Mouse (Mus musculus): ENCODE data around the gene Olfr490. TPM values are rescaled to one million over a fixed set of nuclear protein-coding genes. Genes with fewer than 3 reads are reported as not detected.

The Olfr490 gene
- not detected in 2 replicates for polyA plus RNA-seq (2015; fragmentation: Nextera tagmentation; extraction: Ambion mirVana)

- H3K9me3 ChIP-seq (ENCODE audit: control insufficient read depth, low read length) = no peaks in the 10 kb centered on the region
- no peak within 1 kb of the TSS for H3K4me2 ChIP-seq (ENCODE audit: low read depth, low read length)
- no peak within 1 kb of the TSS for H3K9ac ChIP-seq (ENCODE audit: low read depth, low read length)
- no peaks in the 10 kb centered on the region for H3K4me1 ChIP-seq (ENCODE audit: control insufficient read depth, insufficient read depth, low read length)
- no peaks in the 10 kb centered on the region for H3K27me3 ChIP-seq (replicated peaks; ENCODE audit: control insufficient read depth, insufficient read depth, low read length)
- no peak within 1 kb of the TSS for H3K4me3 ChIP-seq (ENCODE audit: low read length)
- ATAC-seq = no peak
- no peaks in the 10 kb centered on the region for H3K36me3 ChIP-seq (ENCODE audit: control insufficient read depth, insufficient read depth, low read length)
- H3K27ac ChIP-seq (ENCODE audit: low read length) = no peak within 1 kb of the TSS
Observed at GRCm38 (mm10) chr7:108288834-108289233, at the start of gene Olfr490. TSS of gene Olfr490 (minus strand) at chr7:108288934.

DNA sequence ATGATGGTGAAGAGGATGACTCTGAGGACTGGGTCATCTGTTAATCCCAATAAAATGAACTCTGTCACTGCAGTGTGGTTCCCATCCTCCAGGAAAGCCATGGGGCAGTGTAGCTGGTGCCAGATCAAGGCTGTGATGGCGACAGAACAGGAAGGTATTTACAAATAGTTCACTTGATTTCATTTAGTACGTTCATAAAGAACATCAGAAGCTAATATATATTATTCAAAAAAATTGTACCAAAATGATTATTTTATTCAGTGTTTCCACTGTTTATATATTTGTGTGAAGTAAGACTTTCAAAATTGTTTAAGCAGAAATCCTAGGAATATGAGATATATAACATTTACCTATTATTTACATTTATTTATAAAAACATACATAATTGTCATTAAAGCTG, 34.8 kb upstream of the Olfr490 start, which contains the start of gene Olfr492:
TSS of gene Olfr492 (minus strand) at position 101 of the 400 bp plus-strand sequence.
- Histone ChIP-seq H3K4me1 (ENCODE audit: control insufficient read depth, insufficient read depth, low read length) (no peaks in the 10 kb centered on the region), H3K27ac (ENCODE audit: low read length) (no peak within 1 kb of the TSS), H3K27me3 (replicated peaks; ENCODE audit: control insufficient read depth, insufficient read depth, low read length) (no peaks in the 10 kb centered on the region), H3K4me3 (ENCODE audit: low read length) (no peak within 1 kb of the TSS), H3K9ac (ENCODE audit: low read depth, low read length) (no peak within 1 kb of the TSS), H3K36me3 (ENCODE audit: control insufficient read depth, insufficient read depth, low read length) (no peaks in the 10 kb centered on the region), H3K9me3 (ENCODE audit: control insufficient read depth, low read length) (no peaks in the 10 kb centered on the region), H3K4me2 (ENCODE audit: low read depth, low read length) (no peak within 1 kb of the TSS)
- WGBS = 78% methylated on average over 2 of the region's 2 CpGs
- ATAC-seq = no peak

- Histone ChIP-seq H3K4me1 (ENCODE audit: control insufficient read depth, insufficient read depth, low read length) (no peaks in the 10 kb centered on the region), H3K4me2 (ENCODE audit: low read depth, low read length) (no peak within 1 kb of the TSS), H3K9me3 (ENCODE audit: control insufficient read depth, low read length) (no peaks in the 10 kb centered on the region), H3K27me3 (replicated peaks; ENCODE audit: control insufficient read depth, insufficient read depth, low read length) (no peaks in the 10 kb centered on the region), H3K36me3 (ENCODE audit: control insufficient read depth, insufficient read depth, low read length) (no peaks in the 10 kb centered on the region), H3K9ac (ENCODE audit: low read depth, low read length) (no peak within 1 kb of the TSS), H3K27ac (ENCODE audit: low read length) (no peak within 1 kb of the TSS), H3K4me3 (ENCODE audit: low read length) (no peak within 1 kb of the TSS)
- WGBS = 57% methylated on average over 1 of the region's 1 CpGs
- no peak for ATAC-seq
Observed at GRCm38 (mm10) chr7:108313151-108313550, 24.4 kb upstream of the Olfr490 start, which contains the start of gene Olfr491. TSS of gene Olfr491 (plus strand) at chr7:108313451.

DNA sequence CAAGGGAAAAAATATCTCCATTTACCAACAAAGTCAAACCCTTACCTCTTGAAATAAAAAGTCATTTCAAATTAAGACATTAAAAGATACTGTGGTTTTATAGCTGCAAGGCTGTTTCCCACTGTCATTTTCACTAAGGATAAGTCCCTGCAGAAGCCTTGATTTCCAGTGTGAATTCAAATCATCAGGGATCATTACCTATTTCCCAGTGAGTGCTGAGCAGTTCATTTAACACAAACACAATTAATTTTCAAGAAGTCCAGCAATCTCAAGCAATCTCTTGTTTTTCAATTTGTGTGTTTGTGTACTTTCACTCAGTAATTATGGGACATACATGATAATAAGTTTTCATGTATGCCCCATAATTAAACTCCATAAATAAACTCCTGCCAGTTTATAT, 30.5 kb downstream of the Olfr490 start, which contains the start of gene Olfr488:
TSS of gene Olfr488 (minus strand) at position 101 of the 400 bp plus-strand sequence.
- no peak within 1 kb of the TSS for H3K9ac ChIP-seq (ENCODE audit: low read depth, low read length)
- no peaks in the 10 kb centered on the region for H3K4me1 ChIP-seq (ENCODE audit: control insufficient read depth, insufficient read depth, low read length)
- H3K27ac ChIP-seq (ENCODE audit: low read length) = no peak within 1 kb of the TSS
- ATAC-seq = no peak
- no peaks in the 10 kb centered on the region for H3K36me3 ChIP-seq (ENCODE audit: control insufficient read depth, insufficient read depth, low read length)
- no peaks in the 10 kb centered on the region for H3K27me3 ChIP-seq (replicated peaks; ENCODE audit: control insufficient read depth, insufficient read depth, low read length)
- H3K9me3 ChIP-seq (ENCODE audit: control insufficient read depth, low read length) = no peaks in the 10 kb centered on the region
- no peak within 1 kb of the TSS for H3K4me3 ChIP-seq (ENCODE audit: low read length)
- H3K4me2 ChIP-seq (ENCODE audit: low read depth, low read length) = no peak within 1 kb of the TSS

Other genes with a start within 250 kb of the Olfr490 start
- gene Olfr479, start 238.2 kb downstream of the Olfr490 start, polyA plus RNA-seq (2015; fragmentation: Nextera tagmentation; extraction: Ambion mirVana) = not detected in 2 replicates
- not detected in 2 replicates for gene Olfr480, start 221.6 kb downstream of the Olfr490 start, polyA plus RNA-seq (2015; fragmentation: Nextera tagmentation; extraction: Ambion mirVana)
- gene Olfr481, start 209.1 kb downstream of the Olfr490 start, polyA plus RNA-seq (2015; fragmentation: Nextera tagmentation; extraction: Ambion mirVana) = not detected in 2 replicates
- gene Olfr482, start 191.3 kb downstream of the Olfr490 start, polyA plus RNA-seq (2015; fragmentation: Nextera tagmentation; extraction: Ambion mirVana) = 0.06 TPM in 1 of 2 replicates, not detected in the other
- not detected in 2 replicates for gene Olfr483, start 188.1 kb downstream of the Olfr490 start, polyA plus RNA-seq (2015; fragmentation: Nextera tagmentation; extraction: Ambion mirVana)
- not detected in 2 replicates for gene Olfr484, start 161.5 kb downstream of the Olfr490 start, polyA plus RNA-seq (2015; fragmentation: Nextera tagmentation; extraction: Ambion mirVana)
- gene Olfr485, start 129.1 kb downstream of the Olfr490 start, polyA plus RNA-seq (2015; fragmentation: Nextera tagmentation; extraction: Ambion mirVana) = not detected in 2 replicates
- gene Olfr486, start 116.2 kb downstream of the Olfr490 start, polyA plus RNA-seq (2015; fragmentation: Nextera tagmentation; extraction: Ambion mirVana) = not detected in 2 replicates
- gene Olfr487, start 74.3 kb downstream of the Olfr490 start, polyA plus RNA-seq (2015; fragmentation: Nextera tagmentation; extraction: Ambion mirVana) = not detected in 2 replicates
- gene Olfr488, start 30.6 kb downstream of the Olfr490 start, polyA plus RNA-seq (2015; fragmentation: Nextera tagmentation; extraction: Ambion mirVana) = not detected in 2 replicates
- not detected in 2 replicates for gene Olfr491, start 24.5 kb upstream of the Olfr490 start, polyA plus RNA-seq (2015; fragmentation: Nextera tagmentation; extraction: Ambion mirVana)
- not detected in 2 replicates for gene Olfr492, start 34.7 kb upstream of the Olfr490 start, polyA plus RNA-seq (2015; fragmentation: Nextera tagmentation; extraction: Ambion mirVana)
- not detected in 2 replicates for gene Olfr493, start 58.0 kb upstream of the Olfr490 start, polyA plus RNA-seq (2015; fragmentation: Nextera tagmentation; extraction: Ambion mirVana)
- not detected in 2 replicates for gene Olfr494, start 76.4 kb upstream of the Olfr490 start, polyA plus RNA-seq (2015; fragmentation: Nextera tagmentation; extraction: Ambion mirVana)
- not detected in 2 replicates for gene Olfr495, start 104.2 kb upstream of the Olfr490 start, polyA plus RNA-seq (2015; fragmentation: Nextera tagmentation; extraction: Ambion mirVana)
- gene Olfr497, start 131.5 kb upstream of the Olfr490 start, polyA plus RNA-seq (2015; fragmentation: Nextera tagmentation; extraction: Ambion mirVana) = not detected in 2 replicates
- gene Olfr498, start 176.4 kb upstream of the Olfr490 start, polyA plus RNA-seq (2015; fragmentation: Nextera tagmentation; extraction: Ambion mirVana) = not detected in 2 replicates
- gene Olfr502, start 236.1 kb upstream of the Olfr490 start, polyA plus RNA-seq (2015; fragmentation: Nextera tagmentation; extraction: Ambion mirVana) = not detected in 2 replicates